Comparison of ENCODE assay signal across 13 mouse cellular contexts in genomic region chr17:24640119-24640518, GRCm38 (mm10). TPM values are rescaled to one million over a fixed set of nuclear protein-coding genes. Genes with fewer than 3 reads are reported as not detected.
DNase-seq lines count a peak whose midpoint lies in the region; ATAC-seq and TF ChIP-seq lines count a peak whose summit lies in the region.
"Had no signal": no experiment of that assay in that cellular context is flagged by ENCODE, and none has a peak within 500 bp of the region (broad histone marks: within the 10 kb centered on the region; RNA-seq: fewer than 3 reads in every experiment).

No protein-coding gene starts in this region.

- H3K4me1 ChIP-seq in heart, adult 2 months (ENCODE audit: control insufficient read depth, insufficient read depth, low read length): peaks cover 21% of the 10 kb centered on the region
- peaks cover 41% of the 10 kb centered on the region for H3K4me1 ChIP-seq in embryonic facial prominence, embryonic 15.5 days
- H3K4me1 ChIP-seq in limb, embryonic 14.5 days (ENCODE audit: control insufficient read depth, insufficient read depth, low read length): peaks cover 41% of the 10 kb centered on the region

- TF ChIP-seq POLR2A in heart, adult 2 months (IDR thresholded peaks at IDR 0.05; ENCODE audit: insufficient read depth, low read depth, low read length): no peak
- TF ChIP-seq POLR2A in limb, embryonic 14.5 days (IDR thresholded peaks at IDR 0.05; ENCODE audit: borderline replicate concordance, extremely low read depth, insufficient read depth, insufficient read length): no peak

- TF ChIP-seq CTCF in heart, adult 2 months (IDR thresholded peaks at IDR 0.05): no peak

- peaks cover 2% of the 10 kb centered on the region; the same call in 1 of the 2 replicates for H3K79me2 ChIP-seq in heart, adult 2 months (replicated peaks; ENCODE audit: control insufficient read depth, insufficient read depth, low read length)

- peaks cover 12% of the 10 kb centered on the region for H3K36me3 ChIP-seq in heart, adult 2 months (ENCODE audit: control insufficient read depth, insufficient read depth, low read length)
- 0 out of 2 replicates have a peak, but pooled peaks cover 12% of the 10 kb centered on the region for H3K36me3 ChIP-seq in embryonic facial prominence, embryonic 15.5 days
- peaks cover 41% of the 10 kb centered on the region for H3K36me3 ChIP-seq in limb, embryonic 14.5 days (ENCODE audit: control insufficient read depth, insufficient read depth, low read length)

- intact Hi-C loops in heart, adult 2 months (cut with DNase I): loop anchor here (10.0 kb wide), 1 partner anchor 435 kb away; no protein-coding TSS in a partner anchor
- intact Hi-C loops in heart, postnatal 10 days (cut with DNase I): no loop called here

- peak overlapping the region; percentile 44 for H3K27ac ChIP-seq in heart, adult 2 months
- H3K27ac ChIP-seq in embryonic facial prominence, embryonic 15.5 days (replicated peaks): peak overlapping the region; percentile 93
- H3K27ac ChIP-seq in limb, embryonic 14.5 days (replicated peaks; ENCODE audit: low read depth, low read length): peak overlapping the region; percentile 94

- H3K4me3 ChIP-seq in heart, adult 2 months: no peak overlapping the region; the same call in 1 of the 2 replicates
- H3K4me3 ChIP-seq in embryonic facial prominence, embryonic 15.5 days (replicated peaks): no peak overlapping the region
- no peak overlapping the region for H3K4me3 ChIP-seq in limb, embryonic 14.5 days (replicated peaks; ENCODE audit: low read length)

- DNase-seq in heart, adult 2 months: no peak
- no peak for DNase-seq in heart, postnatal 10 days
- peak; percentile 24 for DNase-seq in kidney, postnatal 10 days
- DNase-seq in kidney, postnatal 14 days: no peak
- DNase-seq in limb, embryonic 14.5 days (ENCODE audit: low spot score): no peak
- no peak for DNase-seq in left cerebral cortex, adult 18-20 months (ENCODE audit: low spot score in 2 of 2)
- DNase-seq in right cerebral cortex, postnatal 36 days (ENCODE audit: low spot score in 2 of 2): no peak
- DNase-seq: adrenal gland, adult 8-10 months; B cell, adult 2 months; lung, adult 18-20 months had no signal

- ATAC-seq in embryonic facial prominence, embryonic 15.5 days (ENCODE audit: insufficient number of reproducible peaks, low FRiP score, low TSS enrichment, low read depth): no peak
- ATAC-seq in limb, embryonic 14.5 days (ENCODE audit: low FRiP score, low read depth): no peak

- H3K27me3 ChIP-seq in heart, adult 2 months (ENCODE audit: control insufficient read depth, insufficient read depth, low read length): no peaks in the 10 kb centered on the region
- H3K27me3 ChIP-seq in embryonic facial prominence, embryonic 15.5 days: no peaks in the 10 kb centered on the region
- no peaks in the 10 kb centered on the region for H3K27me3 ChIP-seq in limb, embryonic 14.5 days (ENCODE audit: control insufficient read depth, insufficient read depth, low read length)

- no peak for TF ChIP-seq EP300 in heart, adult 2 months (IDR thresholded peaks at IDR 0.05; ENCODE audit: insufficient read depth, low read depth, low read length)

- H3K4me2 ChIP-seq in embryonic facial prominence, embryonic 15.5 days (replicated peaks): peak overlapping the region; percentile 22; the same call in 1 of the 2 replicates
- no peak overlapping the region for H3K4me2 ChIP-seq in limb, embryonic 14.5 days (replicated peaks; ENCODE audit: low read depth, low read length, severe bottlenecking)

- WGBS in heart, adult 2 months: 81% methylated on average over 7 of the region's 7 CpGs
- WGBS in embryonic facial prominence, embryonic 15.5 days: 86% methylated on average over 7 of the region's 7 CpGs
- 82% methylated on average over 7 of the region's 7 CpGs for WGBS in limb, embryonic 14.5 days

- H3K9ac ChIP-seq in heart, adult 2 months (ENCODE audit: low read depth, low read length): no peak overlapping the region
- 0 out of 2 replicates have a peak overlapping the region, but pooled peaks have one; percentile 6 for H3K9ac ChIP-seq in embryonic facial prominence, embryonic 15.5 days
- H3K9ac ChIP-seq in limb, embryonic 14.5 days (ENCODE audit: low read depth, low read length, severe bottlenecking): 0 out of 2 replicates have a peak overlapping the region, but pooled peaks have one; percentile 45

- no peaks in the 10 kb centered on the region for H3K9me3 ChIP-seq in embryonic facial prominence, embryonic 15.5 days (replicated peaks)
- no peaks in the 10 kb centered on the region for H3K9me3 ChIP-seq in limb, embryonic 14.5 days (ENCODE audit: control insufficient read depth, low read length)

RNA-seq across cellular contexts. Expression of gene Nthl1, which starts 7.6 kb away (rescaled TPM):
- total RNA-seq in heart, adult 2 months (2021): 1 to 10 TPM; 2.9 to 3.4 TPM
- 4.4 and 7.0 TPM in 2 replicates for polyA plus RNA-seq in heart, adult 2 months (2012; rRNA removed)
- 1 to 10 TPM; 3.2 to 3.4 TPM for total RNA-seq in heart, postnatal 10 days (2021)
- polyA plus RNA-seq in embryonic facial prominence, embryonic 15.5 days (2015; fragmentation: Nextera tagmentation; extraction: Ambion mirVana): 22.2 and 25.3 TPM in 2 replicates
- polyA plus RNA-seq in limb, embryonic 14.5 days (2012; rRNA removed): 28.5 and 30.0 TPM in 2 replicates
- 17.8 and 21.5 TPM in 2 replicates for polyA plus RNA-seq in limb, embryonic 14.5 days (2014; fragmentation: Nextera tagmentation; extraction: Ambion mirVana)
- total RNA-seq in left cerebral cortex, adult 18-20 months (2021): 1 to 10 TPM; 4.1 to 7.4 TPM

RNA-seq across cellular contexts. Expression of gene Tsc2, which starts 7.7 kb away (rescaled TPM):
- total RNA-seq in heart, adult 2 months (2021): 100 to 1,000 TPM; 104 to 110 TPM
- polyA plus RNA-seq in heart, adult 2 months (2012; rRNA removed): 178 and 194 TPM in 2 replicates
- total RNA-seq in heart, postnatal 10 days (2021): 10 to 100 TPM; 86.0 to 95.6 TPM
- polyA plus RNA-seq in embryonic facial prominence, embryonic 15.5 days (2015; fragmentation: Nextera tagmentation; extraction: Ambion mirVana): 57.8 and 64.4 TPM in 2 replicates
- polyA plus RNA-seq in limb, embryonic 14.5 days (2012; rRNA removed): 162 and 199 TPM in 2 replicates
- polyA plus RNA-seq in limb, embryonic 14.5 days (2014; fragmentation: Nextera tagmentation; extraction: Ambion mirVana): 62.9 and 70.6 TPM in 2 replicates
- 100 to 1,000 TPM; 136 to 153 TPM for total RNA-seq in left cerebral cortex, adult 18-20 months (2021)

RNA-seq across cellular contexts. Expression of gene Slc9a3r2, which starts 10.0 kb away (rescaled TPM):
- 100 to 1,000 TPM in 1 of 2 experiments, 10 to 100 TPM in 1; 100.0 to 110 TPM for total RNA-seq in heart, adult 2 months (2021)
- polyA plus RNA-seq in heart, adult 2 months (2012; rRNA removed): 125 and 147 TPM in 2 replicates
- total RNA-seq in heart, postnatal 10 days (2021): 100 to 1,000 TPM; 108 to 133 TPM
- 64.4 and 65.9 TPM in 2 replicates for polyA plus RNA-seq in embryonic facial prominence, embryonic 15.5 days (2015; fragmentation: Nextera tagmentation; extraction: Ambion mirVana)
- polyA plus RNA-seq in limb, embryonic 14.5 days (2012; rRNA removed): 56.2 and 65.0 TPM in 2 replicates
- polyA plus RNA-seq in limb, embryonic 14.5 days (2014; fragmentation: Nextera tagmentation; extraction: Ambion mirVana): 60.1 and 71.5 TPM in 2 replicates
- total RNA-seq in left cerebral cortex, adult 18-20 months (2021): 10 to 100 TPM; 47.3 to 52.7 TPM

RNA-seq across cellular contexts. Expression of gene Npw, which starts 18.1 kb away (rescaled TPM):
- not detected for total RNA-seq in heart, adult 2 months (2021)
- polyA plus RNA-seq in heart, adult 2 months (2012; rRNA removed): not detected in 2 replicates
- not detected for total RNA-seq in heart, postnatal 10 days (2021)
- 0.36 and 0.56 TPM in 2 replicates for polyA plus RNA-seq in embryonic facial prominence, embryonic 15.5 days (2015; fragmentation: Nextera tagmentation; extraction: Ambion mirVana)
- 0.47 and 0.58 TPM in 2 replicates for polyA plus RNA-seq in limb, embryonic 14.5 days (2012; rRNA removed)
- polyA plus RNA-seq in limb, embryonic 14.5 days (2014; fragmentation: Nextera tagmentation; extraction: Ambion mirVana): 0.33 and 0.41 TPM in 2 replicates
- total RNA-seq in left cerebral cortex, adult 18-20 months (2021): 1 to 10 TPM; 2.1 TPM
- total RNA-seq: adrenal gland, adult 8-10 months; hematopoietic stem cell, adult 5-6 weeks; midbrain, postnatal 0 days had no signal

RNA-seq across cellular contexts. Expression of gene Zfp598, which starts 29.4 kb away (rescaled TPM):
- total RNA-seq in heart, adult 2 months (2021): 10 to 100 TPM; 17.4 to 17.5 TPM
- 28.1 and 29.9 TPM in 2 replicates for polyA plus RNA-seq in heart, adult 2 months (2012; rRNA removed)
- total RNA-seq in heart, postnatal 10 days (2021): 10 to 100 TPM; 25.1 to 25.4 TPM
- 23.8 and 26.8 TPM in 2 replicates for polyA plus RNA-seq in embryonic facial prominence, embryonic 15.5 days (2015; fragmentation: Nextera tagmentation; extraction: Ambion mirVana)
- 91.4 and 112 TPM in 2 replicates for polyA plus RNA-seq in limb, embryonic 14.5 days (2012; rRNA removed)
- polyA plus RNA-seq in limb, embryonic 14.5 days (2014; fragmentation: Nextera tagmentation; extraction: Ambion mirVana): 29.9 and 31.8 TPM in 2 replicates
- 10 to 100 TPM; 41.4 to 45.5 TPM for total RNA-seq in left cerebral cortex, adult 18-20 months (2021)

Comparison
In these comparisons a context has a peak if more than half of its experiments do, and no peak if none do; other contexts are left out.
1. H3K27ac ChIP-seq: peak in every context shown above with its lines; median percentile 94 in limb, embryonic 14.5 days; 93 in embryonic facial prominence, embryonic 15.5 days; 44 in heart, adult 2 months.